Mouse (Mus musculus) hindbrain, embryonic 15.5 days (tissue): ENCODE results near the gene Ccdc134. TPM values are rescaled to one million over a fixed set of nuclear protein-coding genes. Genes with fewer than 3 reads are reported as not detected.

Experiments used
- ATAC-seq: fragments of 200-750 bp; cut with Nextera tagmentation; 2 replicates; pipeline ENCODE4 v1.8.0; 2017; ENCODE audit warnings: low read depth, moderate number of reproducible peaks, moderate TSS enrichment; ENCODE audit not compliant: low FRiP score
- H3K27ac ChIP-seq: fragments of 300-500 bp; sonication (generic); replicated peaks from 2 replicates; pipeline ENCODE4 v1.5.1; 2015; ENCODE audit warnings: mild to moderate bottlenecking, inconsistent platforms
- H3K27me3 ChIP-seq: fragments of 300-500 bp; sonication (generic); 2 replicates; pipeline ENCODE4 v1.6.1; 2015; ENCODE audit warnings: control low read depth, inconsistent platforms
- H3K36me3 ChIP-seq: fragments of 300-500 bp; sonication (generic); 2 replicates; pipeline ENCODE4 v1.6.1; 2015; ENCODE audit warnings: control low read depth, inconsistent platforms
- H3K4me1 ChIP-seq: fragments of 300-500 bp; sonication (generic); replicated peaks from 2 replicates; pipeline ENCODE4 v1.6.1; 2015; ENCODE audit warnings: control low read depth, inconsistent platforms
- H3K4me2 ChIP-seq: fragments of 300-500 bp; sonication (generic); 2 replicates; pipeline ENCODE4 v1.6.1; 2015; ENCODE audit warnings: moderate library complexity, mild to moderate bottlenecking, inconsistent platforms
- H3K4me3 ChIP-seq: fragments of 300-500 bp; sonication (generic); 2 replicates; pipeline ENCODE4 v1.5.1; 2015; ENCODE audit warnings: mild to moderate bottlenecking, inconsistent platforms
- H3K9ac ChIP-seq: fragments of 300-500 bp; sonication (generic); 2 replicates; pipeline ENCODE4 v1.6.1; 2015; ENCODE audit warnings: inconsistent platforms
- H3K9me3 ChIP-seq: fragments of 300-500 bp; sonication (generic); 2 replicates; pipeline ENCODE4 v1.6.1; 2016; ENCODE audit warnings: control low read depth, inconsistent platforms
- WGBS: fragments of 180-500 bp; shearing (Covaris S2); methylation state at CpG from one replicate; pipeline ENCODE4 v1.1.7; 2015; 5-methylcytosine and 5-hydroxymethylcytosine counted together
- polyA plus RNA-seq: library from polyadenylated mRNA; unstranded; fragments of >200 nt; fragmentation: Nextera tagmentation; extraction: Ambion mirVana; gene quantifications from 2 replicates; pipeline ENCODE4 v1.2.1, GENCODE M21; 2015

Ccdc134 gene
- polyA plus RNA-seq, 1 experiment from 2014 or later: 12.0 TPM

GRCm38 (mm10) chr15:82164496-82164895 is 36.8 kb downstream of the Ccdc134 start:
- Histone ChIP-seq H3K36me3 (no peaks in the 10 kb centered on the region), H3K9me3 (no peaks in the 10 kb centered on the region), H3K4me1 (peaks cover 56% of the 10 kb centered on the region), H3K9ac (no peak overlapping the region), H3K27me3 (no peaks in the 10 kb centered on the region), H3K4me2 (no peak overlapping the region), H3K4me3 (no peak overlapping the region), H3K27ac (no peak overlapping the region)
- 84% methylated on average over 7 of the region's 7 CpGs for WGBS
- no peak for ATAC-seq

GRCm38 (mm10) chr15:82165332-82166239 is 37.9 kb downstream of the Ccdc134 start:
- WGBS: 54% methylated on average over 8 of the region's 8 CpGs

GRCm38 (mm10) chr15:82166240-82167100 is 38.7 kb downstream of the Ccdc134 start:
- H3K9ac ChIP-seq: no peak overlapping the region
- WGBS: 46% methylated on average over 22 of the region's 22 CpGs
- peak overlapping the region; percentile 39; the same call in 1 of the 2 replicates for H3K27ac ChIP-seq
- peaks cover 60% of the 10 kb centered on the region for H3K4me1 ChIP-seq
- no peak overlapping the region for H3K4me3 ChIP-seq
- H3K9me3 ChIP-seq: no peaks in the 10 kb centered on the region
- no peak for ATAC-seq
- H3K4me2 ChIP-seq: no peak overlapping the region
- no peaks in the 10 kb centered on the region for H3K27me3 ChIP-seq
- 0 out of 2 replicates have a peak, but pooled peaks cover 8% of the 10 kb centered on the region for H3K36me3 ChIP-seq

More at GRCm38 (mm10) chr15:82165332-82166239, 37.9 kb downstream of the Ccdc134 start:
- no peak for ATAC-seq
- H3K27ac ChIP-seq: no peak overlapping the region
- no peaks in the 10 kb centered on the region for H3K36me3 ChIP-seq
- peaks cover 61% of the 10 kb centered on the region for H3K4me1 ChIP-seq
- no peaks in the 10 kb centered on the region for H3K9me3 ChIP-seq
- no peak overlapping the region for H3K4me3 ChIP-seq
- no peaks in the 10 kb centered on the region for H3K27me3 ChIP-seq
- H3K4me2 ChIP-seq: no peak overlapping the region
- no peak overlapping the region for H3K9ac ChIP-seq

- H3K4me3 ChIP-seq: no peak overlapping the region
- 56% methylated on average over 23 of the region's 23 CpGs for WGBS
- H3K27ac ChIP-seq: peak overlapping the region; percentile 39; the same call in 1 of the 2 replicates
- H3K36me3 ChIP-seq: peaks cover 16% of the 10 kb centered on the region
- H3K9me3 ChIP-seq: no peaks in the 10 kb centered on the region
- no peak for ATAC-seq
- H3K4me2 ChIP-seq: no peak overlapping the region
- peaks cover 60% of the 10 kb centered on the region for H3K4me1 ChIP-seq
- H3K27me3 ChIP-seq: no peaks in the 10 kb centered on the region
- no peak overlapping the region for H3K9ac ChIP-seq
Observed at GRCm38 (mm10) chr15:82167201-82168168, 39.8 kb downstream of the Ccdc134 start.

- Histone ChIP-seq H3K4me2 (no peak overlapping the region), H3K36me3 (peaks cover 34% of the 10 kb centered on the region), H3K4me1 (peaks cover 54% of the 10 kb centered on the region), H3K9me3 (no peaks in the 10 kb centered on the region), H3K27me3 (no peaks in the 10 kb centered on the region), H3K4me3 (no peak overlapping the region), H3K9ac (no peak overlapping the region), H3K27ac (peak overlapping the region; percentile 56)
- ATAC-seq: no peak
- 81% methylated on average over 5 of the region's 5 CpGs for WGBS
Observed at GRCm38 (mm10) chr15:82169671-82170070, 41.9 kb downstream of the Ccdc134 start.

- 62% methylated on average over 36 of the region's 36 CpGs for WGBS
- H3K9me3 ChIP-seq: no peaks in the 10 kb centered on the region
- H3K4me1 ChIP-seq: peaks cover 51% of the 10 kb centered on the region
- H3K27me3 ChIP-seq: no peaks in the 10 kb centered on the region
- H3K4me2 ChIP-seq: no peak overlapping the region
- ATAC-seq: peak; percentile 55; the same call in 1 of the 2 replicates
- H3K9ac ChIP-seq: no peak overlapping the region
- no peak overlapping the region for H3K4me3 ChIP-seq
- peaks cover 43% of the 10 kb centered on the region for H3K36me3 ChIP-seq
- H3K27ac ChIP-seq: peak overlapping the region; percentile 56
Observed at GRCm38 (mm10) chr15:82170437-82171377, 43.0 kb downstream of the Ccdc134 start.

GRCm38 (mm10) chr15:82172648-82173047 is 44.9 kb downstream of the Ccdc134 start:
- Histone ChIP-seq H3K27ac (0 out of 2 replicates have a peak overlapping the region, but pooled peaks have one; percentile 6), H3K27me3 (no peaks in the 10 kb centered on the region), H3K9ac (no peak overlapping the region), H3K4me2 (no peak overlapping the region), H3K4me3 (no peak overlapping the region), H3K4me1 (peaks cover 32% of the 10 kb centered on the region), H3K9me3 (no peaks in the 10 kb centered on the region), H3K36me3 (peaks cover 61% of the 10 kb centered on the region)
- ATAC-seq: no peak
- 71% methylated on average over 8 of the region's 8 CpGs for WGBS

GRCm38 (mm10) chr15:82175091-82175490 is 47.4 kb downstream of the Ccdc134 start:
- Histone ChIP-seq H3K9ac (no peak overlapping the region), H3K4me1 (peaks cover 12% of the 10 kb centered on the region), H3K4me2 (no peak overlapping the region), H3K4me3 (no peak overlapping the region), H3K27me3 (no peaks in the 10 kb centered on the region), H3K9me3 (no peaks in the 10 kb centered on the region), H3K36me3 (peaks cover 86% of the 10 kb centered on the region), H3K27ac (no peak overlapping the region)
- no peak for ATAC-seq
- 94% methylated on average over 9 of the region's 9 CpGs for WGBS

GRCm38 (mm10) chr15:82177743-82178290 is 50.1 kb downstream of the Ccdc134 start:
- Histone ChIP-seq H3K9ac (no peak overlapping the region), H3K4me3 (no peak overlapping the region), H3K27ac (no peak overlapping the region), H3K36me3 (peaks cover 93% of the 10 kb centered on the region), H3K9me3 (no peaks in the 10 kb centered on the region), H3K4me1 (no peaks in the 10 kb centered on the region), H3K4me2 (no peak overlapping the region), H3K27me3 (no peaks in the 10 kb centered on the region)
- WGBS: 81% methylated on average over 7 of the region's 7 CpGs
- peak; percentile 62; the same call in 1 of the 2 replicates for ATAC-seq

GRCm38 (mm10) chr15:82181131-82181530 is 53.4 kb downstream of the Ccdc134 start:
- no peaks in the 10 kb centered on the region for H3K9me3 ChIP-seq

More at GRCm38 (mm10) chr15:82181131-82181530, 53.4 kb downstream of the Ccdc134 start:
- peaks cover 93% of the 10 kb centered on the region for H3K36me3 ChIP-seq
- H3K4me2 ChIP-seq: no peak overlapping the region
- H3K9ac ChIP-seq: no peak overlapping the region
- H3K4me1 ChIP-seq: no peaks in the 10 kb centered on the region
- H3K27me3 ChIP-seq: no peaks in the 10 kb centered on the region
- ATAC-seq: no peak
- 87% methylated on average over 5 of the region's 5 CpGs for WGBS
- H3K4me3 ChIP-seq: no peak overlapping the region
- H3K27ac ChIP-seq: peak overlapping the region; percentile 20; the same call in 1 of the 2 replicates
